Mouse (Mus musculus) MEL (cell line): Measurements from ENCODE around the gene Lims1.

Source experiments
- CTCF ChIP-seq, 3 experiments: IDR thresholded peaks in 2 of 3; conservative IDR thresholded peaks in 1 of 3; 2 replicates each; pipeline ENCODE4 v1.5.1; 2011 to 2012; ENCODE audit warnings: low read length in 3 of 3, low read depth in 2 of 3, mild to moderate bottlenecking in 2 of 3, improper control_type of control experiment in 1 of 3, inconsistent platforms in 1 of 3, mixed read lengths in 1 of 3, moderate library complexity in 1 of 3; ENCODE audit not compliant: control insufficient read depth in 1 of 3, insufficient read depth in 1 of 3, poor library complexity in 1 of 3, severe bottlenecking in 1 of 3
- EP300 ChIP-seq, 2 experiments: IDR thresholded peaks; 2 replicates each; pipeline ENCODE4 v1.6.1; 2011; ENCODE audit warnings: improper control_type of control experiment in 2 of 2, low read length in 2 of 2, low read depth in 1 of 2, mild to moderate bottlenecking in 1 of 2
- ETS1 ChIP-seq: IDR thresholded peaks from 2 replicates; pipeline ENCODE4 v1.6.1; 2012; ENCODE audit warnings: low read depth, mild to moderate bottlenecking, inconsistent platforms, low read length, improper control_type of control experiment, moderate library complexity
- GATA1 ChIP-seq: IDR thresholded peaks from 2 replicates; pipeline ENCODE4 v1.6.1; 2011; ENCODE audit warnings: low read depth, low read length, improper control_type of control experiment
- SIN3A ChIP-seq: IDR thresholded peaks from 2 replicates; pipeline ENCODE4 v1.6.1; 2012; ENCODE audit warnings: low read length, improper control_type of control experiment, inconsistent platforms
- TAL1 ChIP-seq: IDR thresholded peaks from 2 replicates; pipeline ENCODE4 v1.6.1; 2012; ENCODE audit warnings: mild to moderate bottlenecking, inconsistent platforms, low read length, moderate library complexity, mixed read lengths

GRCm38 (mm10) chr10:58333414-58333813 is 10.1 kb downstream of the Lims1 start:
- TF ChIP-seq EP300 (IDR thresholded peaks at IDR 0.05; ENCODE audit: low read depth in 1 of 2, low read length in 2 of 2) (no peak), SIN3A (no peak), CTCF (IDR thresholded peaks at IDR 0.05 in 2 of 3, conservative IDR thresholded peaks at IDR 0.05 in 1 of 3; ENCODE audit: control insufficient read depth in 1 of 3, insufficient read depth in 1 of 3, low read depth in 2 of 3, low read length in 3 of 3, poor library complexity in 1 of 3, severe bottlenecking in 1 of 3) (no peak), ETS1 (no peak), GATA1 (no peak), TAL1 (no peak)
